Mouse (Mus musculus): ENCODE results near the gene Tjp3. TPM values are rescaled to one million over a fixed set of nuclear protein-coding genes. Genes with fewer than 3 reads are reported as not detected.
"Not testable (repeated sequence)": the region's sequence is repeated elsewhere in the genome, so short reads cannot be mapped to it uniquely, and the experiment has no call there.

The Tjp3 gene
- polyA plus RNA-seq, 1 experiment, result 27.5 TPM

DNA sequence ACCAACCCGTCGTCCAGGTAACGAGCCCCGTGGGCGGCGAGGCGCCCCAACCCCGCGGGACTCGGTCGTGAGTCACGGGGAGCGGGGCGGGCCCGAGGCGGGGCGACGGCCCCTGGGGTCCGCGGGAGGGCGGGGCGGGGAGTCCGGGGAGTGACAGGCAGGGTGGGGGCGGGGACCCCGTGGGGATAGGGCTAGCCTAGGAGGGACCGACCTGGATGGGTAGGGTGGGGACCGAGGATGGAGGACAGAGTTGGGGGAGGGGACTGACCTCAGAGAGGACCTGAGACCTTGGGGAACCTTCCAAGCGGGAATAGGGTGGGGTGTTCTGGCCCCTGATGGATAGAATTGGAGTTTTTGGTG lies 58.2 kb downstream of the Tjp3 start:
- Histone ChIP-seq H3K4me1 (replicated peaks; ENCODE audit: control insufficient read depth, insufficient read depth, low read length) (peaks cover 37% of the 10 kb centered on the region), H3K27ac (ENCODE audit: control insufficient read depth, insufficient read depth, low read length) (no peak overlapping the region)
- TF ChIP-seq CTCF (IDR thresholded peaks at IDR 0.05; ENCODE audit: borderline replicate concordance, control insufficient read depth, extremely low read depth, insufficient read depth, low read length, poor library complexity) (no peak), POLR2A (IDR thresholded peaks at IDR 0.05; ENCODE audit: control insufficient read depth, extremely low read depth, insufficient read depth, low read length, poor library complexity) (no peak)

DNA sequence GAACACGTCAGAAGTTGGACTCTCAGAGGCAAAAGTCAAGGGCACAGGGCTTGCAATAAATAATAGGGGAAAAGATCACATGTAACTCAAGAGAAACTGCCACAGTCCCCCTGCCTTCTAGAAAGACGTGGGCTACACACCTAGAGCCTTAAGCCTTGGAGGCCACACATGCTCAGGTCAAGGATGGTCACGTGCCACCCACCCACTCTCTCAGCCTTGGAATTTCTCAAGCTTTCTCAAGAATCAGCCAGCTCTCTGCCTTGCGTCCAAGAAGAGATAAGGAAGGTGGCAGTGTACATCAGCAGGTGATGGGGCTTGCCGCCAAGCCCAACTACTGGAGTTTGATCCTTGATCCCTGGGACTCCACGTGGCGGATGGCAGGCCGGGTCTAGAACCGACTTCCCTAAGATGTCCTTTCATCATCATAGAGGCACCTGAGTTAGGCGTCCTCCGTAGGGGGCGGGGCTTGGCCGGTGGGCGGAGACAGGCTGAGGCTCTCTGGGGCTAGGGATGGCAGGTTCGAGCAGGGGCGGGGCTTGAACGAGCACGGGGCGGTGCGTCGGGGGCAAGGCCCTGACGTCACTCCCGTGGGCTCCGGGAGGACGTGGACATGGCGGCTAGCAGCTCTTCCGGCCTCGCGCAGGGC lies 58.7 kb downstream of the Tjp3 start, which contains the start of gene Zfr2:
Gene Zfr2, plus strand, starts transcription at position 576 of the 646 bp plus-strand sequence.
- peak; percentile 33; the same call in 1 of the 2 replicates for TF ChIP-seq POLR2A (IDR thresholded peaks at IDR 0.05; ENCODE audit: control insufficient read depth, extremely low read depth, insufficient read depth, low read length, poor library complexity)
- no peak for TF ChIP-seq CTCF (IDR thresholded peaks at IDR 0.05; ENCODE audit: borderline replicate concordance, control insufficient read depth, extremely low read depth, insufficient read depth, low read length, poor library complexity)
- Histone ChIP-seq H3K4me1 (replicated peaks; ENCODE audit: control insufficient read depth, insufficient read depth, low read length) (peaks cover 32% of the 10 kb centered on the region), H3K4me3 (ENCODE audit: control insufficient read depth, insufficient read depth, low read length) (peak within 1 kb of the TSS; percentile 47), H3K36me3 (ENCODE audit: control insufficient read depth, insufficient read depth, low read length) (no peaks in the 10 kb centered on the region), H3K27me3 (ENCODE audit: control insufficient read depth, insufficient read depth, low read length) (no peaks in the 10 kb centered on the region), H3K27ac (ENCODE audit: control insufficient read depth, insufficient read depth, low read length) (no peak within 1 kb of the TSS)
- DNase-seq, result peak; percentile 90
- WGBS, result 10% methylated on average over 29 of the region's 29 CpGs

More for the DNA sequence above, 58.2 kb downstream of the Tjp3 start:
- Histone ChIP-seq H3K4me3 (ENCODE audit: control insufficient read depth, insufficient read depth, low read length) (peak overlapping the region; percentile 47), H3K27me3 (ENCODE audit: control insufficient read depth, insufficient read depth, low read length) (no peaks in the 10 kb centered on the region), H3K36me3 (ENCODE audit: control insufficient read depth, insufficient read depth, low read length) (no peaks in the 10 kb centered on the region)
- no peak for DNase-seq
- WGBS, result 4% methylated on average over 28 of the region's 28 CpGs

DNA sequence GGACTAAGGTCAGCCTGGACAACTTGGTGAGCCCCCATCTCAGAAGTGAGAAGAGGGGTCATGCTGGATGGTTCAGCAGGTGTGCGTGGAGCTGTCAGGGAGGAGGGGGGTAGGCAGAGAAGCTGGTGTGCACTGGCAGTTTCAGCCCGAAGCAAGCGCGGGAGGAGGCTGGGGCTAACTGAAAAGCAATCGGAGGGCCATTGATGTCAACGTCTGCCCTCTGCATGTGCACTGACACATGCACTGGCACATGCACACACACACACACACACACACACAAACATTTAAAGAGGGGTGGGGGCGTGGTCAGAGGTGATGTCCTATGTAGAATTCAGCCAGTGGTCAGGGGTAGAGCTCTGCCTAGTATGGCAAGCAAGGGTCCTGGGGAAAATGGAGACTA lies 59.9 kb downstream of the Tjp3 start:
- peaks cover 30% of the 10 kb centered on the region for H3K4me1 ChIP-seq (replicated peaks; ENCODE audit: control insufficient read depth, insufficient read depth, low read length)
- H3K27me3 ChIP-seq (ENCODE audit: control insufficient read depth, insufficient read depth, low read length), result no peaks in the 10 kb centered on the region
- DNase-seq, result no peak
- TF ChIP-seq CTCF (IDR thresholded peaks at IDR 0.05; ENCODE audit: borderline replicate concordance, control insufficient read depth, extremely low read depth, insufficient read depth, low read length, poor library complexity) (no peak), POLR2A (IDR thresholded peaks at IDR 0.05; ENCODE audit: control insufficient read depth, extremely low read depth, insufficient read depth, low read length, poor library complexity) (no peak)
- H3K4me3 ChIP-seq (ENCODE audit: control insufficient read depth, insufficient read depth, low read length), result no peak overlapping the region
- no peaks in the 10 kb centered on the region for H3K36me3 ChIP-seq (ENCODE audit: control insufficient read depth, insufficient read depth, low read length)
- no peak overlapping the region for H3K27ac ChIP-seq (ENCODE audit: control insufficient read depth, insufficient read depth, low read length)
- 61% methylated on average over 7 of the region's 7 CpGs for WGBS

DNA sequence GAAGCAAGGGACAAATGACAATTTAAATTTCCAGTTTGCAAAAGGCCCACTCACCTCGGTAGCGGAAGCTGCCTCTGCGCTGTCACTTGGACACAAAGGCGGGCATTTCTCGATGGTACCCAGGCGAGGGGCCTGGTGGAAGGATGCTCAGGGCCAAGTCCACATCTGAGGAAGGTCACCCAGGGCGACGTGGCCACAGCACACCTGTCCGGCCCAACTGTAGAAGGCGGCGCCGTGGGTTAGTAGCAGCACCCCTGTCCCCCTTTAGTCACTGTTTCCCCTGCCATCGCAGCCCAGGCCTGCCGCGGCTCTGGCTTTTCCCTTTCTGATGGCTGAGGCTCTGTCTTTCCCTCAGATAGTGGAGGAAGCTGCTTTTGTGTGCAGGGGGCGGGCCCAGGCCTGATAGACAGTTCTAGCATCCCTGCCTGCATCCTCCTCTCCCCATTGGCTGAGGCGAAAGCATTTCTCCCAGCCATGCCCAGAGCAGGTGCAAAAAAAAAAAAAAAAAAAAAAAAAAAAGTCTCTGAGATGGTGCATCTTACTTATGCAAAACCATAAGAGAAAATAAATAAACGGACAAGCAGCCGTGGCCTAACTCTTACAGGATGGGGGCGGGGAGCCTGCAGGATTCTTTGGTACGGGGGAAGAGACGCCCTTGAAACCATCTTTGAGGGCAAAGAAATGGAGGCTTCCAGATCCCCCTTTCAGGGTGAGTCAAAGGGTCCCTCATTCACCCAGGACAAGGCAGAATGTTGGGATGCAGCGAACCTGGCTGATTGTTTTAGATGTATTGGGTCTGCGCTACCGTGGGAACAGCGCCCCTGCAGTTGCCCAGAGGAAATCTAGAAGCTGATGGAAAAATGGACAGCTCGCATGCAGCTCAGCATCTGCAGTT lies 60.7 kb downstream of the Tjp3 start, which contains the start of gene Atcay:
Gene Atcay, minus strand, starts transcription at position 396 of the 895 bp plus-strand sequence.
- 12% methylated on average over 27 of the region's 27 CpGs for WGBS
- peak; percentile 39; the same call in 1 of the 2 replicates for TF ChIP-seq CTCF (IDR thresholded peaks at IDR 0.05; ENCODE audit: borderline replicate concordance, control insufficient read depth, extremely low read depth, insufficient read depth, low read length, poor library complexity)
- TF ChIP-seq POLR2A (IDR thresholded peaks at IDR 0.05; ENCODE audit: control insufficient read depth, extremely low read depth, insufficient read depth, low read length, poor library complexity), result no peak
- H3K36me3 ChIP-seq (ENCODE audit: control insufficient read depth, insufficient read depth, low read length), result no peaks in the 10 kb centered on the region
- H3K4me3 ChIP-seq (ENCODE audit: control insufficient read depth, insufficient read depth, low read length), result peak within 1 kb of the TSS; percentile 22
- H3K4me1 ChIP-seq (replicated peaks; ENCODE audit: control insufficient read depth, insufficient read depth, low read length), result peaks cover 30% of the 10 kb centered on the region
- no peak within 1 kb of the TSS for H3K27ac ChIP-seq (ENCODE audit: control insufficient read depth, insufficient read depth, low read length)
- H3K27me3 ChIP-seq (ENCODE audit: control insufficient read depth, insufficient read depth, low read length), result no peaks in the 10 kb centered on the region
- no peak for DNase-seq

DNA sequence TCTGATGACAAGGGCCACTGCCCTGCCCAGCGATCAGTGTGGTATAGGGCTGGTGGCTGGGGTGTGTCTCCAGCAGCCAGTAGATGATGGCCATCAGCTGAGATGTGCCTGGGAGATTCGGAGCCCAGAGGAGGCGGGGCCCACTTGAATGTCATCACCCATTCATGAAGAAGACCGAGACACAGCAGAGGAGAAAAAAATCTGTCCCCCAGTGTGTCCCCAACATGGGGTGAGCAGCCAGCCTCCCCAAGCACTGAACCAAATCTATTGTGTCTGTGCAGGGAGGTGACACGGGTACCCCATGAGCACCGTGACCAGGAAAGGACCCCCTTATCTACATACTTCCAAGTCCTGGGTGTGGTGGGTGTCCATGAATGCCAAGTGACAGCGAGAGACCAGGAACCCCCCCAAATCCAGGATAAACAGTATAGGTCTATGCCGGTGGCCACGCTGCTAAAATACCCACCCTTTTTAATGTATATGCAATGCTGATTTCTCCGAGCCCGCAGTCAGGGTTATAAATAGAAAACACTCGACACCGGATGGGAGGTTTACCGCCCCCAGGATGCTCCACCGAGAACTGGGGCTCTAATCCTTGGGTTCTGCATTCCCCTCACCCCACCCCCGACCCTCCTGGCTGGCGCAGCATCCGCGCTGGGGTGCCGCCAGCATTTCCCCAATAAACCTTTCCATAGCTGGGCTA lies 61.5 kb downstream of the Tjp3 start:
- no peak for TF ChIP-seq CTCF (IDR thresholded peaks at IDR 0.05; ENCODE audit: borderline replicate concordance, control insufficient read depth, extremely low read depth, insufficient read depth, low read length, poor library complexity)
- no peak for TF ChIP-seq POLR2A (IDR thresholded peaks at IDR 0.05; ENCODE audit: control insufficient read depth, extremely low read depth, insufficient read depth, low read length, poor library complexity)
- no peak overlapping the region for H3K27ac ChIP-seq (ENCODE audit: control insufficient read depth, insufficient read depth, low read length)
- WGBS, result 13% methylated on average over 20 of the region's 20 CpGs
- H3K27me3 ChIP-seq (ENCODE audit: control insufficient read depth, insufficient read depth, low read length), result no peaks in the 10 kb centered on the region
- no peak for DNase-seq
- peak overlapping the region; percentile 22 for H3K4me3 ChIP-seq (ENCODE audit: control insufficient read depth, insufficient read depth, low read length)
- peaks cover 30% of the 10 kb centered on the region for H3K4me1 ChIP-seq (replicated peaks; ENCODE audit: control insufficient read depth, insufficient read depth, low read length)
- no peaks in the 10 kb centered on the region for H3K36me3 ChIP-seq (ENCODE audit: control insufficient read depth, insufficient read depth, low read length)

DNA sequence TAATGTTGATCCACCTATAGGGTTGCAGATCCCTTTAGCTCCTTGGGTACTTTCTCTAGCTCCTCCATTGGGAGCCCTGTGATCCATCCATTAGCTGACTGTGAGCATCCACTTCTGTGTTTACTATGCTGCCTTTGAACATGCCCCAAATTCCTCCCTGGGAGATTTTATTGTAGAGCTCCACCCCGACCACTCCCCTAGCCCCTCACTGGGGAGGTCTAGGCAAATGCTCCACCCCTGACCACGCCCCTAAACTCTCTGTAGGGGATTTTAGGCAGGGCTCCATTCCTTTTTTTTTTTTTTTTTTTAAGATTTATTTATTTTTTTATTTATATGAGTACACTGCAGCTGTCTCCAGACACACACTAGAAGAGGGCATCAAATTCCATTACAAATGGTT lies 67.7 kb downstream of the Tjp3 start:
- H3K4me3 ChIP-seq (ENCODE audit: control insufficient read depth, insufficient read depth, low read length); H3K4me1 ChIP-seq (replicated peaks; ENCODE audit: control insufficient read depth, insufficient read depth, low read length); H3K36me3 ChIP-seq (ENCODE audit: control insufficient read depth, insufficient read depth, low read length); H3K27me3 ChIP-seq (ENCODE audit: control insufficient read depth, insufficient read depth, low read length); DNase-seq; H3K27ac ChIP-seq (ENCODE audit: control insufficient read depth, insufficient read depth, low read length): not testable (repeated sequence)
- WGBS, result 75% methylated on average over 2 of the region's 2 CpGs

Other genes starting within 250 kb of the Tjp3 start
- gene Sgta, start 231.4 kb downstream of the Tjp3 start, polyA plus RNA-seq (2012; rRNA removed), result 265 and 279 TPM in 2 replicates
- 30.7 and 35.7 TPM in 2 replicates for gene Thop1, start 221.5 kb downstream of the Tjp3 start, polyA plus RNA-seq (2012; rRNA removed)
- gene Creb3l3, start 192.7 kb downstream of the Tjp3 start, polyA plus RNA-seq (2012; rRNA removed), result 0.39 and 1.0 TPM in 2 replicates
- 214 and 285 TPM in 2 replicates for gene Map2k2, start 185.7 kb downstream of the Tjp3 start, polyA plus RNA-seq (2012; rRNA removed)
- 66.0 and 87.5 TPM in 2 replicates for gene Zbtb7a, start 156.4 kb downstream of the Tjp3 start, polyA plus RNA-seq (2012; rRNA removed)
- 67.6 and 72.9 TPM in 2 replicates for gene Pias4, start 123.7 kb downstream of the Tjp3 start, polyA plus RNA-seq (2012; rRNA removed)
- gene Eef2, start 115.0 kb downstream of the Tjp3 start, polyA plus RNA-seq (2012; rRNA removed), result 2,100 and 2,369 TPM in 2 replicates
- 95.9 and 103 TPM in 2 replicates for gene Dapk3, start 108.6 kb downstream of the Tjp3 start, polyA plus RNA-seq (2012; rRNA removed)
- not detected in 2 replicates for gene 4930442H23Rik, start 107.7 kb downstream of the Tjp3 start, polyA plus RNA-seq (2012; rRNA removed)
- 0.12 TPM in 1 of 2 replicates, not detected in the other for gene Nmrk2, start 89.5 kb downstream of the Tjp3 start, polyA plus RNA-seq (2012; rRNA removed)
- gene Atcay, start 60.7 kb downstream of the Tjp3 start, polyA plus RNA-seq (2012; rRNA removed), result 2.4 and 2.5 TPM in 2 replicates
- 9.1 and 9.6 TPM in 2 replicates for gene Zfr2, start 58.4 kb downstream of the Tjp3 start, polyA plus RNA-seq (2012; rRNA removed)
- gene Matk, start 38.6 kb downstream of the Tjp3 start, polyA plus RNA-seq (2012; rRNA removed), result 19.5 and 21.0 TPM in 2 replicates
- gene Mrpl54, start 24.6 kb downstream of the Tjp3 start, polyA plus RNA-seq (2012; rRNA removed), result 102 and 118 TPM in 2 replicates
- 125 and 136 TPM in 2 replicates for gene Apba3, start 24.6 kb downstream of the Tjp3 start, polyA plus RNA-seq (2012; rRNA removed)
- gene Pip5k1c, start 1.4 kb upstream of the Tjp3 start, polyA plus RNA-seq (2012; rRNA removed), result 212 and 239 TPM in 2 replicates
- gene Cactin, start 29.5 kb upstream of the Tjp3 start, polyA plus RNA-seq (2012; rRNA removed), result 89.3 and 89.6 TPM in 2 replicates
- gene Tbxa2r, start 37.1 kb upstream of the Tjp3 start, polyA plus RNA-seq (2012; rRNA removed), result 310 and 312 TPM in 2 replicates
- gene Gipc3, start 51.7 kb upstream of the Tjp3 start, polyA plus RNA-seq (2012; rRNA removed), result 0.70 and 0.82 TPM in 2 replicates
- gene Hmg20b, start 58.9 kb upstream of the Tjp3 start, polyA plus RNA-seq (2012; rRNA removed), result 199 and 209 TPM in 2 replicates
- gene Mfsd12, start 65.9 kb upstream of the Tjp3 start, polyA plus RNA-seq (2012; rRNA removed), result 65.3 and 85.5 TPM in 2 replicates
- gene 4930404N11Rik, start 74.2 kb upstream of the Tjp3 start, polyA plus RNA-seq (2012; rRNA removed), result 12.7 TPM in 2 replicates
- gene Fzr1, start 86.9 kb upstream of the Tjp3 start, polyA plus RNA-seq (2012; rRNA removed), result 181 and 201 TPM in 2 replicates
- 119 and 123 TPM in 2 replicates for gene Dohh, start 92.8 kb upstream of the Tjp3 start, polyA plus RNA-seq (2012; rRNA removed)
- 4.1 and 5.3 TPM in 2 replicates for gene Gm48551, start 92.9 kb upstream of the Tjp3 start, polyA plus RNA-seq (2012; rRNA removed)
- gene Gm48552, start 97.4 kb upstream of the Tjp3 start, polyA plus RNA-seq (2012; rRNA removed), result 7.5 and 8.4 TPM in 2 replicates
- 49.7 and 51.1 TPM in 2 replicates for gene Smim24, start 101.5 kb upstream of the Tjp3 start, polyA plus RNA-seq (2012; rRNA removed)
- 26.3 and 26.7 TPM in 2 replicates for gene Nfic, start 164.1 kb upstream of the Tjp3 start, polyA plus RNA-seq (2012; rRNA removed)
- 4.3 and 5.1 TPM in 2 replicates for gene Celf5, start 191.1 kb upstream of the Tjp3 start, polyA plus RNA-seq (2012; rRNA removed)
- gene Ncln, start 204.8 kb upstream of the Tjp3 start, polyA plus RNA-seq (2012; rRNA removed), result 332 and 337 TPM in 2 replicates
- 84.3 and 87.2 TPM in 2 replicates for gene S1pr4, start 208.6 kb upstream of the Tjp3 start, polyA plus RNA-seq (2012; rRNA removed)
- 9.5 and 10.6 TPM in 2 replicates for gene Gna15, start 232.6 kb upstream of the Tjp3 start, polyA plus RNA-seq (2012; rRNA removed)

Measured in thymus, adult 2 months (tissue).